Mouse (Mus musculus): Measurements from ENCODE around the gene Gm20825. TPM values are rescaled to one million over a fixed set of nuclear protein-coding genes. Genes with fewer than 3 reads are reported as not detected.
"Not testable (repeated sequence)": the region's sequence is repeated elsewhere in the genome, so short reads cannot be mapped to it uniquely, and the experiment has no call there.

The Gm20825 gene
- polyA plus RNA-seq (2012), result not detected in 2 replicates

- not testable (repeated sequence) for H3K27me3 ChIP-seq (ENCODE audit: control insufficient read depth); H3K9me3 ChIP-seq (ENCODE audit: control insufficient read depth, low read length); H3K36me3 ChIP-seq (ENCODE audit: control insufficient read depth); H3K4me1 ChIP-seq (ENCODE audit: control insufficient read depth); H3K4me3 ChIP-seq (replicated peaks)
Measured at GRCm38 (mm10) chrY:8071407-8071806, at the start of gene Gm20825. TSS of gene Gm20825 (minus strand) at chrY:8071507.

Other genes with a start within 250 kb of the Gm20825 start
- not detected in 2 replicates for gene Gm29049, start 74.3 kb downstream of the Gm20825 start, polyA plus RNA-seq (2012)
- gene Gm20824, start 186.4 kb upstream of the Gm20825 start, polyA plus RNA-seq (2012), result not detected in 2 replicates

Data from erythroblast, embryonic 14.5 days (primary cell).